Mouse (Mus musculus) lung, embryonic 15.5 days (tissue): ENCODE results near the gene Rnase10. TPM values are rescaled to one million over a fixed set of nuclear protein-coding genes. Genes with fewer than 3 reads are reported as not detected.
"Not testable (repeated sequence)": the region's sequence is repeated elsewhere in the genome, so short reads cannot be mapped to it uniquely, and the experiment has no call there.

Experiments
- ATAC-seq: fragments of 200-750 bp; cut with Nextera tagmentation; 2 replicates; pipeline ENCODE4 v1.8.0; 2017; ENCODE audit warnings: moderate number of reproducible peaks, borderline replicate concordance; ENCODE audit not compliant: low FRiP score, low TSS enrichment; ENCODE audit errors: extremely low read depth
- H3K27ac ChIP-seq: fragments of 300-500 bp; sonication (generic); 2 replicates; pipeline ENCODE4 v1.5.1; 2015; ENCODE audit warnings: moderate library complexity, mild to moderate bottlenecking, inconsistent platforms
- H3K27me3 ChIP-seq: fragments of 300-500 bp; sonication (generic); 2 replicates; pipeline ENCODE4 v1.6.1; 2015; ENCODE audit warnings: inconsistent platforms
- H3K36me3 ChIP-seq: fragments of 300-500 bp; sonication (generic); 2 replicates; pipeline ENCODE4 v1.6.1; 2015; ENCODE audit warnings: inconsistent platforms
- H3K4me1 ChIP-seq: fragments of 300-500 bp; sonication (generic); 2 replicates; pipeline ENCODE4 v1.6.1; 2015; ENCODE audit warnings: inconsistent platforms
- H3K4me2 ChIP-seq: fragments of 300-500 bp; sonication (generic); 2 replicates; pipeline ENCODE4 v1.6.1; 2015; ENCODE audit warnings: inconsistent platforms, mild to moderate bottlenecking, moderate library complexity
- H3K4me3 ChIP-seq: fragments of 300-500 bp; sonication (generic); 2 replicates; pipeline ENCODE4 v1.5.1; 2015; ENCODE audit warnings: mild to moderate bottlenecking, inconsistent platforms
- H3K9ac ChIP-seq: fragments of 300-500 bp; sonication (generic); 2 replicates; pipeline ENCODE4 v1.6.1; 2015; ENCODE audit warnings: inconsistent platforms
- H3K9me3 ChIP-seq: fragments of 300-500 bp; sonication (generic); 2 replicates; pipeline ENCODE4 v1.6.1; 2016; ENCODE audit warnings: inconsistent platforms
- WGBS: fragments of 180-500 bp; shearing (Covaris S2); methylation state at CpG from one replicate; pipeline ENCODE4 v1.1.7; 2015; 5-methylcytosine and 5-hydroxymethylcytosine counted together
- polyA plus RNA-seq: library from polyadenylated mRNA; unstranded; fragments of >200 nt; fragmentation: Nextera tagmentation; extraction: Ambion mirVana; gene quantifications from 2 replicates; pipeline ENCODE4 v1.2.1, GENCODE M21; 2015

Gene Rnase10
- polyA plus RNA-seq, 1 experiment from 2014 or later, result 0.25 TPM

- Histone ChIP-seq H3K9me3 (no peaks in the 10 kb centered on the region), H3K4me1 (no peaks in the 10 kb centered on the region), H3K9ac (no peak overlapping the region), H3K4me2 (no peak overlapping the region), H3K27ac (no peak overlapping the region), H3K27me3 (no peaks in the 10 kb centered on the region), H3K36me3 (no peaks in the 10 kb centered on the region), H3K4me3 (no peak overlapping the region)
- ATAC-seq, result no peak
Measured at GRCm38 (mm10) chr14:50979631-50980030, 27.9 kb upstream of the Rnase10 start.

- no peak overlapping the region for H3K27ac ChIP-seq
- no peak overlapping the region for H3K4me2 ChIP-seq
- no peak for ATAC-seq
- no peaks in the 10 kb centered on the region for H3K9me3 ChIP-seq
- no peak overlapping the region for H3K9ac ChIP-seq
- H3K36me3 ChIP-seq, result no peaks in the 10 kb centered on the region
- no peaks in the 10 kb centered on the region for H3K4me1 ChIP-seq
- H3K4me3 ChIP-seq, result no peak overlapping the region
- WGBS, result 27% methylated on average over 2 of the region's 2 CpGs
- H3K27me3 ChIP-seq, result no peaks in the 10 kb centered on the region
Measured at GRCm38 (mm10) chr14:50981207-50981606, 26.3 kb upstream of the Rnase10 start.

- Histone ChIP-seq H3K27ac (no peak overlapping the region), H3K9ac (no peak overlapping the region), H3K4me2 (no peak overlapping the region), H3K4me1 (no peaks in the 10 kb centered on the region), H3K27me3 (no peaks in the 10 kb centered on the region), H3K36me3 (no peaks in the 10 kb centered on the region), H3K4me3 (no peak overlapping the region), H3K9me3 (no peaks in the 10 kb centered on the region)
- WGBS, result 57% methylated on average over 5 of the region's 5 CpGs
- ATAC-seq, result no peak
Measured at GRCm38 (mm10) chr14:50981837-50982236, 25.7 kb upstream of the Rnase10 start.

- H3K4me1 ChIP-seq, result no peaks in the 10 kb centered on the region
- H3K27ac ChIP-seq, result no peak overlapping the region
- H3K4me3 ChIP-seq, result no peak overlapping the region
- H3K36me3 ChIP-seq, result no peaks in the 10 kb centered on the region
- H3K4me2 ChIP-seq, result no peak overlapping the region
- H3K9me3 ChIP-seq, result no peaks in the 10 kb centered on the region
- no peak overlapping the region for H3K9ac ChIP-seq
- ATAC-seq, result no peak
- 84% methylated on average over 2 of the region's 2 CpGs for WGBS
- no peaks in the 10 kb centered on the region for H3K27me3 ChIP-seq
Measured at GRCm38 (mm10) chr14:50987668-50988067, 19.9 kb upstream of the Rnase10 start.

GRCm38 (mm10) chr14:50991037-50991436, 16.5 kb upstream of the Rnase10 start:
- Histone ChIP-seq H3K4me2 (no peak overlapping the region), H3K27me3 (no peaks in the 10 kb centered on the region), H3K36me3 (no peaks in the 10 kb centered on the region), H3K27ac (no peak overlapping the region), H3K9ac (no peak overlapping the region), H3K4me3 (no peak overlapping the region), H3K9me3 (no peaks in the 10 kb centered on the region), H3K4me1 (no peaks in the 10 kb centered on the region)
- no peak for ATAC-seq
- WGBS, result 75% methylated on average over 3 of the region's 3 CpGs

- no peaks in the 10 kb centered on the region for H3K9me3 ChIP-seq
- peaks cover 4% of the 10 kb centered on the region; the same call in 1 of the 2 replicates for H3K4me1 ChIP-seq
- H3K27ac ChIP-seq, result 0 out of 2 replicates have a peak overlapping the region, but pooled peaks have one; percentile 37
- WGBS, result 49% methylated on average over 3 of the region's 3 CpGs
- H3K4me3 ChIP-seq, result no peak overlapping the region
- H3K36me3 ChIP-seq, result no peaks in the 10 kb centered on the region
- H3K9ac ChIP-seq, result no peak overlapping the region
- no peak for ATAC-seq
- H3K27me3 ChIP-seq, result no peaks in the 10 kb centered on the region
- no peak overlapping the region for H3K4me2 ChIP-seq
Measured at GRCm38 (mm10) chr14:50997088-50997487, 10.5 kb upstream of the Rnase10 start.

- Histone ChIP-seq H3K9me3 (no peaks in the 10 kb centered on the region), H3K9ac (no peak overlapping the region), H3K27me3 (no peaks in the 10 kb centered on the region), H3K4me3 (no peak overlapping the region), H3K4me2 (no peak overlapping the region), H3K27ac (peak overlapping the region; percentile 56; the same call in 1 of the 2 replicates), H3K36me3 (no peaks in the 10 kb centered on the region), H3K4me1 (peaks cover 4% of the 10 kb centered on the region; the same call in 1 of the 2 replicates)
- WGBS, result 43% methylated on average over 2 of the region's 2 CpGs
- ATAC-seq, result peak; percentile 31; the same call in 1 of the 2 replicates
Measured at GRCm38 (mm10) chr14:50997999-50998666, 9.4 kb upstream of the Rnase10 start.

GRCm38 (mm10) chr14:51007914-51008713, 563 bp downstream of the Rnase10 start:
- peak; percentile 94 for ATAC-seq
- Histone ChIP-seq H3K4me2 (no peak overlapping the region; the same call in 1 of the 2 replicates), H3K9me3 (no peaks in the 10 kb centered on the region), H3K27me3 (no peaks in the 10 kb centered on the region), H3K36me3 (no peaks in the 10 kb centered on the region), H3K9ac (no peak overlapping the region), H3K4me3 (no peak overlapping the region), H3K4me1 (peaks cover 12% of the 10 kb centered on the region), H3K27ac (peak overlapping the region; percentile 94)
- 42% methylated on average over 13 of the region's 13 CpGs for WGBS

- H3K4me2 ChIP-seq, result no peak overlapping the region; the same call in 1 of the 2 replicates
Measured at GRCm38 (mm10) chr14:51008781-51009180, 1.2 kb downstream of the Rnase10 start.

GRCm38 (mm10) chr14:51009572-51009971, 2.0 kb downstream of the Rnase10 start:
- no peak overlapping the region for H3K4me2 ChIP-seq
- H3K4me3 ChIP-seq, result no peak overlapping the region
- no peaks in the 10 kb centered on the region for H3K36me3 ChIP-seq
- H3K27ac ChIP-seq, result peak overlapping the region; percentile 94
- peaks cover 12% of the 10 kb centered on the region for H3K4me1 ChIP-seq
- 78% methylated on average over 6 of the region's 6 CpGs for WGBS
- no peak for ATAC-seq
- no peaks in the 10 kb centered on the region for H3K9me3 ChIP-seq
- H3K27me3 ChIP-seq, result no peaks in the 10 kb centered on the region
- no peak overlapping the region for H3K9ac ChIP-seq

More at GRCm38 (mm10) chr14:51008781-51009180, 1.2 kb downstream of the Rnase10 start:
- Histone ChIP-seq H3K27me3 (no peaks in the 10 kb centered on the region), H3K36me3 (no peaks in the 10 kb centered on the region), H3K4me1 (peaks cover 12% of the 10 kb centered on the region), H3K9me3 (no peaks in the 10 kb centered on the region), H3K9ac (no peak overlapping the region), H3K4me3 (no peak overlapping the region), H3K27ac (peak overlapping the region; percentile 94)
- ATAC-seq, result no peak
- WGBS, result 57% methylated on average over 4 of the region's 4 CpGs

- not testable (repeated sequence) for H3K36me3 ChIP-seq, H3K27ac ChIP-seq, H3K9me3 ChIP-seq, H3K27me3 ChIP-seq, H3K4me1 ChIP-seq, H3K9ac ChIP-seq, H3K4me2 ChIP-seq, H3K4me3 ChIP-seq, ATAC-seq
- 74% methylated on average over 3 of the region's 3 CpGs for WGBS
Measured at GRCm38 (mm10) chr14:51014724-51015123, 7.2 kb downstream of the Rnase10 start.

GRCm38 (mm10) chr14:51015780-51016179, 8.2 kb downstream of the Rnase10 start:
- H3K4me1 ChIP-seq, result no peaks in the 10 kb centered on the region
- no peak overlapping the region for H3K4me2 ChIP-seq
- no peak overlapping the region for H3K9ac ChIP-seq
- no peaks in the 10 kb centered on the region for H3K36me3 ChIP-seq
- H3K27ac ChIP-seq, result no peak overlapping the region
- H3K27me3 ChIP-seq, result no peaks in the 10 kb centered on the region
- ATAC-seq, result no peak
- no peak overlapping the region for H3K4me3 ChIP-seq
- no peaks in the 10 kb centered on the region for H3K9me3 ChIP-seq
